Mouse (Mus musculus): ENCODE data around the gene Olfr292. TPM values are rescaled to one million over a fixed set of nuclear protein-coding genes. Genes with fewer than 3 reads are reported as not detected.

The Olfr292 gene
- not detected in 2 replicates for polyA plus RNA-seq (2015; fragmentation: Nextera tagmentation; extraction: Ambion mirVana)

DNA sequence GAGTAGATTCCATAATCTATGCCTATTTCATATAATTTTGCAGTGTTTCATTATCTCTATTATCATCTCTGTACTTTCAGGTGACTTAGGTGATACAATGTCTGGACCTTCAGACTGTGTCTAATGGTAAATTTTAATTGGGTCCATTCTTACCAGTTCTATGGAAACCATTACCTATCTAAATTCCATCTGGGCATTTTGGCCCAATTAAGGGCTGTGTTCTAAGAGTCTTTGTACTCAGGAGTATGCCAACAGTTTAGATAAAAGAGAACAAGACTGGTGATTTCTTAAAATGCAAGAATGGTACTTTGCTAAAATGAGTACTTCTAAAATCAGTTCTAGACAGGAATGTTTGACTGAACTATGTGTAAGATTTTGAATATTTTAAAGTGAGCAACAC, at the start of gene Olfr292:
TSS of gene Olfr292 (plus strand) at position 301 of the 400 bp plus-strand sequence.
- no peaks in the 10 kb centered on the region for H3K9me3 ChIP-seq (ENCODE audit: low read length)
- H3K27ac ChIP-seq (ENCODE audit: low read length): no peak within 1 kb of the TSS
- no peak for ATAC-seq (ENCODE audit: low FRiP score, low TSS enrichment)
- no peak within 1 kb of the TSS for H3K4me3 ChIP-seq (ENCODE audit: low read length)
- no peak within 1 kb of the TSS for H3K9ac ChIP-seq (replicated peaks; ENCODE audit: low read length)
- no peaks in the 10 kb centered on the region for H3K36me3 ChIP-seq (ENCODE audit: insufficient read depth, low read length)
- no peaks in the 10 kb centered on the region for H3K4me1 ChIP-seq (ENCODE audit: insufficient read depth, low read length)
- no peak within 1 kb of the TSS for H3K4me2 ChIP-seq (replicated peaks; ENCODE audit: low read depth, low read length)
- H3K27me3 ChIP-seq (ENCODE audit: insufficient read depth, low read length): no peaks in the 10 kb centered on the region

GRCm38 (mm10) chr7:86648761-86649160, 39.4 kb upstream of the Olfr292 start, which contains the start of gene Olfr293:
Gene Olfr293 (plus strand): TSS chr7:86649061.
- WGBS: 91% methylated on average over 4 of the region's 4 CpGs
- H3K4me3 ChIP-seq (ENCODE audit: low read length): no peak within 1 kb of the TSS
- no peaks in the 10 kb centered on the region for H3K27me3 ChIP-seq (ENCODE audit: insufficient read depth, low read length)
- no peak within 1 kb of the TSS for H3K27ac ChIP-seq (ENCODE audit: low read length)
- no peaks in the 10 kb centered on the region for H3K9me3 ChIP-seq (ENCODE audit: low read length)
- H3K4me2 ChIP-seq (replicated peaks; ENCODE audit: low read depth, low read length): no peak within 1 kb of the TSS
- no peak for ATAC-seq (ENCODE audit: low FRiP score, low TSS enrichment)
- no peak within 1 kb of the TSS for H3K9ac ChIP-seq (replicated peaks; ENCODE audit: low read length)
- no peaks in the 10 kb centered on the region for H3K4me1 ChIP-seq (ENCODE audit: insufficient read depth, low read length)
- no peaks in the 10 kb centered on the region for H3K36me3 ChIP-seq (ENCODE audit: insufficient read depth, low read length)

- ATAC-seq (ENCODE audit: low FRiP score, low TSS enrichment): no peak
- no peak overlapping the region for H3K4me3 ChIP-seq (ENCODE audit: low read length)
- H3K9me3 ChIP-seq (ENCODE audit: low read length): no peaks in the 10 kb centered on the region
- H3K27ac ChIP-seq (ENCODE audit: low read length): no peak overlapping the region
- no peaks in the 10 kb centered on the region for H3K27me3 ChIP-seq (ENCODE audit: insufficient read depth, low read length)
- no peaks in the 10 kb centered on the region for H3K36me3 ChIP-seq (ENCODE audit: insufficient read depth, low read length)
- no peak overlapping the region for H3K9ac ChIP-seq (replicated peaks; ENCODE audit: low read length)
- no peak overlapping the region for H3K4me2 ChIP-seq (replicated peaks; ENCODE audit: low read depth, low read length)
- H3K4me1 ChIP-seq (ENCODE audit: insufficient read depth, low read length): no peaks in the 10 kb centered on the region
Measured at GRCm38 (mm10) chr7:86725013-86725412, 36.9 kb downstream of the Olfr292 start.

Other genes starting within 250 kb of the Olfr292 start
- gene Olfr299, start 228.4 kb upstream of the Olfr292 start, polyA plus RNA-seq (2015; fragmentation: Nextera tagmentation; extraction: Ambion mirVana): not detected in 2 replicates
- not detected in 2 replicates for gene Olfr298, start 195.8 kb upstream of the Olfr292 start, polyA plus RNA-seq (2015; fragmentation: Nextera tagmentation; extraction: Ambion mirVana)
- not detected in 2 replicates for gene Olfr297, start 168.4 kb upstream of the Olfr292 start, polyA plus RNA-seq (2015; fragmentation: Nextera tagmentation; extraction: Ambion mirVana)
- not detected in 2 replicates for gene Olfr295, start 104.5 kb upstream of the Olfr292 start, polyA plus RNA-seq (2015; fragmentation: Nextera tagmentation; extraction: Ambion mirVana)
- not detected in 2 replicates for gene Olfr294, start 71.7 kb upstream of the Olfr292 start, polyA plus RNA-seq (2015; fragmentation: Nextera tagmentation; extraction: Ambion mirVana)
- not detected in 2 replicates for gene Olfr293, start 39.3 kb upstream of the Olfr292 start, polyA plus RNA-seq (2015; fragmentation: Nextera tagmentation; extraction: Ambion mirVana)
- gene Folh1, start 87.6 kb downstream of the Olfr292 start, polyA plus RNA-seq (2015; fragmentation: Nextera tagmentation; extraction: Ambion mirVana): 0.20 and 0.44 TPM in 2 replicates
- not detected in 2 replicates for gene Vmn2r77, start 106.7 kb downstream of the Olfr292 start, polyA plus RNA-seq (2015; fragmentation: Nextera tagmentation; extraction: Ambion mirVana)
- gene Vmn2r78, start 226.8 kb downstream of the Olfr292 start, polyA plus RNA-seq (2015; fragmentation: Nextera tagmentation; extraction: Ambion mirVana): not detected in 2 replicates